Mouse (Mus musculus) left cerebral cortex, postnatal 10 days (tissue): ENCODE measurements at regions not wholly inside any gene's neighbourhood (a gene's known extent, or its start where the extent isn't known, plus 50 kb on each side); places are given as distances from the start of the nearest gene placed in this dataset.
A peak's percentile ranks its signal among the peaks of the same experiment; 100 is the strongest.

ENCODE experiments used
- DNase-seq, 2 experiments: peaks; one replicate each; pipeline ENCODE4 v3.0.0; 2021 to 2022; ENCODE audit warnings: low spot score in 2 of 2, mixed read lengths in 1 of 2; ENCODE audit errors: extremely low spot score in 1 of 2
- intact Hi-C: fragments of 180-260 bp; cut with DNase I; formaldehyde crosslinking; loops from one replicate; pipeline ENCODE4 v1.15.1; 2025

GRCm38 (mm10) chr1:179906115-179906514 lies 54.2 kb upstream of the Cdc42bpa start:
- intact Hi-C loops, result no loop called here
- no peak for DNase-seq

- DNase-seq, result no peak
- intact Hi-C loops, result no loop called here
These were observed 67.6 kb upstream of the Cdc42bpa start for GRCm38 (mm10) chr1:179892711-179893110.

GRCm38 (mm10) chr1:179887921-179888320 lies 72.4 kb upstream of the Cdc42bpa start:
- intact Hi-C loops, result no loop called here
- DNase-seq, result no peak

- no peak for DNase-seq
- intact Hi-C loops, result no loop called here
These were observed 77.7 kb upstream of the Ahctf1 start for GRCm38 (mm10) chr1:179881222-179881621.

GRCm38 (mm10) chr1:179877893-179878292 lies 74.4 kb upstream of the Ahctf1 start:
- no peak for DNase-seq

GRCm38 (mm10) chr1:179873772-179874555 lies 70.5 kb upstream of the Ahctf1 start:
- no peak for DNase-seq
- intact Hi-C loops, result no loop called here

More at GRCm38 (mm10) chr1:179877893-179878292, 74.4 kb upstream of the Ahctf1 start:
- intact Hi-C loops, result no loop called here

GRCm38 (mm10) chr1:179871961-179872360 lies 68.5 kb upstream of the Ahctf1 start:
- intact Hi-C loops, result no loop called here
- no peak for DNase-seq

GRCm38 (mm10) chr1:179868656-179869055 lies 65.2 kb upstream of the Ahctf1 start:
- no peak for DNase-seq
- intact Hi-C loops, result loop anchor here (5.0 kb wide), 1 partner anchor 94 kb away; the partner anchor contains the start of gene Cdc42bpa

GRCm38 (mm10) chr1:179867493-179867892 lies 64.0 kb upstream of the Ahctf1 start:
- intact Hi-C loops, result loop anchor here (5.0 kb wide), 1 partner anchor 95 kb away; the partner anchor contains the start of gene Cdc42bpa

GRCm38 (mm10) chr1:179866056-179866772 lies 62.7 kb upstream of the Ahctf1 start:
- intact Hi-C loops, result loop anchor here (5.0 kb wide), 1 partner anchor 96 kb away; the partner anchor contains the start of gene Cdc42bpa
- DNase-seq, result peak in 1 of 2 experiments; percentile 57

More at GRCm38 (mm10) chr1:179867493-179867892, 64.0 kb upstream of the Ahctf1 start:
- DNase-seq, result peak in 1 of 2 experiments; percentile 30

- DNase-seq, result peak in 1 of 2 experiments; percentile 51
- intact Hi-C loops, result loop anchor here (5.0 kb wide), 1 partner anchor 97 kb away; the partner anchor contains the start of gene Cdc42bpa
These were observed 62.1 kb upstream of the Ahctf1 start for GRCm38 (mm10) chr1:179865561-179865960.

- no peak for DNase-seq
- intact Hi-C loops, result loop anchor here (5.0 kb wide), 1 partner anchor 98 kb away; the partner anchor contains the start of gene Cdc42bpa
These were observed 61.2 kb upstream of the Ahctf1 start for GRCm38 (mm10) chr1:179864537-179865226.

- intact Hi-C loops, result no loop called here
- DNase-seq, result peak in 1 of 2 experiments; percentile 41
These were observed 59.9 kb upstream of the Ahctf1 start for GRCm38 (mm10) chr1:179863420-179863819.

GRCm38 (mm10) chr1:179862941-179863340 lies 59.5 kb upstream of the Ahctf1 start:
- intact Hi-C loops, result no loop called here
- no peak for DNase-seq

- intact Hi-C loops, result no loop called here
- no peak for DNase-seq
These were observed 58.3 kb upstream of the Ahctf1 start for GRCm38 (mm10) chr1:179861776-179862175.

GRCm38 (mm10) chr1:179859552-179859902 lies 56.0 kb upstream of the Ahctf1 start:
- no peak for DNase-seq
- intact Hi-C loops, result loop anchor here (10.0 kb wide), 1 partner anchor 255 kb away; no protein-coding TSS in a partner anchor

- intact Hi-C loops, result loop anchor here (10.0 kb wide), 1 partner anchor 256 kb away; no protein-coding TSS in a partner anchor
- DNase-seq, result peak in 1 of 2 experiments; percentile 50
These were observed 55.5 kb upstream of the Ahctf1 start for GRCm38 (mm10) chr1:179858780-179859551.

GRCm38 (mm10) chr1:179854288-179854965 lies 50.9 kb upstream of the Ahctf1 start:
- no peak for DNase-seq
- intact Hi-C loops, result loop anchor here (5.0 to 10.0 kb wide), 2 partner anchors 260 to 363 kb away; no protein-coding TSS in a partner anchor
